Mouse (Mus musculus) left cerebral cortex, postnatal 36 days (tissue): ENCODE results near the gene Cngb1. TPM values are rescaled to one million over a fixed set of nuclear protein-coding genes. Genes with fewer than 3 reads are reported as not detected.

Experiments used
- DNase-seq, 2 experiments: peaks; one replicate each; pipeline ENCODE4 v3.0.0; 2021 to 2022; ENCODE audit warnings: low spot score in 2 of 2, mixed read lengths in 1 of 2
- intact Hi-C: fragments of 180-260 bp; cut with DNase I; formaldehyde crosslinking; loops from one replicate; pipeline ENCODE4 v1.15.1; 2025
- total RNA-seq, 2 experiments: library from RNA; stranded (reverse); gene quantifications; 2 replicates each; pipeline ENCODE4 v1.2.3; 2021

The Cngb1 gene
- total RNA-seq, 2 experiments from 2014 or later: 0.23 to 0.30 TPM

GRCm38 (mm10) chr8:95209924-95210323 is 96.5 kb downstream of the Cngb1 start:
- intact Hi-C loops: loop anchor here (10.0 kb wide), 2 partner anchors 75 to 105 kb away; no protein-coding TSS in a partner anchor
- no peak for DNase-seq

- no peak for DNase-seq
- intact Hi-C loops: loop anchor here (2.0 to 10.0 kb wide), 3 partner anchors 71 to 263 kb away; no protein-coding TSS in a partner anchor
These were observed 100.4 kb downstream of the Cngb1 start for GRCm38 (mm10) chr8:95205946-95206345.

- peak; percentile 52 to 64 for DNase-seq
- intact Hi-C loops: loop anchor here (2.0 to 10.0 kb wide), 3 partner anchors 69 to 261 kb away; no protein-coding TSS in a partner anchor
These were observed 102.4 kb downstream of the Cngb1 start for GRCm38 (mm10) chr8:95204039-95204380.

- intact Hi-C loops: loop anchor here (2.0 to 10.0 kb wide), 3 partner anchors 69 to 261 kb away; no protein-coding TSS in a partner anchor
- no peak for DNase-seq
These were observed 102.9 kb downstream of the Cngb1 start for GRCm38 (mm10) chr8:95203326-95204038.

GRCm38 (mm10) chr8:95202649-95203275 is 103.6 kb downstream of the Cngb1 start, which contains the start of gene Kifc3:
Kifc3 (minus strand) TSS chr8:95202812.
- DNase-seq: no peak
- intact Hi-C loops: loop anchor here (10.0 kb wide), 2 partner anchors 68 to 98 kb away; no protein-coding TSS in a partner anchor

- intact Hi-C loops: loop anchor here (10.0 kb wide), 2 partner anchors 67 to 97 kb away; no protein-coding TSS in a partner anchor
- no peak for DNase-seq
These were observed 104.3 kb downstream of the Cngb1 start for GRCm38 (mm10) chr8:95202056-95202570.

GRCm38 (mm10) chr8:95201491-95201890 is 104.9 kb downstream of the Cngb1 start:
- no peak for DNase-seq
- intact Hi-C loops: loop anchor here (10.0 kb wide), 2 partner anchors 67 to 97 kb away; no protein-coding TSS in a partner anchor

- intact Hi-C loops: loop anchor here (10.0 kb wide), 2 partner anchors 65 to 95 kb away; no protein-coding TSS in a partner anchor
- no peak for DNase-seq
These were observed 106.4 kb downstream of the Cngb1 start for GRCm38 (mm10) chr8:95200001-95200405.

- intact Hi-C loops: no loop called here
- DNase-seq: no peak
These were observed 110.7 kb downstream of the Cngb1 start for GRCm38 (mm10) chr8:95195728-95196127.

GRCm38 (mm10) chr8:95191497-95192175 is 114.7 kb downstream of the Cngb1 start:
- no peak for DNase-seq
- intact Hi-C loops: no loop called here

Other genes starting within 250 kb of the Cngb1 start
- gene Katnb1, start 225.4 kb downstream of the Cngb1 start, total RNA-seq: 10 to 100 TPM; 42.0 to 46.7 TPM
- gene Kifc3, start 103.8 kb downstream of the Cngb1 start, total RNA-seq: 10 to 100 TPM; 51.8 to 59.0 TPM
- gene Tepp, start 4.0 kb upstream of the Cngb1 start, total RNA-seq: not detected
- gene Zfp319, start 25.4 kb upstream of the Cngb1 start, total RNA-seq: 10 to 100 TPM; 15.6 to 16.3 TPM
- gene Usb1, start 25.7 kb upstream of the Cngb1 start, total RNA-seq: 10 to 100 TPM; 12.0 to 13.6 TPM
- 10 to 100 TPM; 18.9 to 19.6 TPM for gene Mmp15, start 45.7 kb upstream of the Cngb1 start, total RNA-seq
- 10 to 100 TPM; 49.3 to 66.1 TPM for gene Cfap20, start 128.3 kb upstream of the Cngb1 start, total RNA-seq
- gene Csnk2a2, start 183.5 kb upstream of the Cngb1 start, total RNA-seq: 10 to 100 TPM; 77.7 to 90.3 TPM
- 1 to 10 TPM; 1.3 to 3.0 TPM for gene Ccdc113, start 227.5 kb upstream of the Cngb1 start, total RNA-seq